Mouse (Mus musculus): ENCODE measurements at regions not wholly inside any gene's neighbourhood (a gene's known extent, or its start where the extent isn't known, plus 50 kb on each side); places are given as distances from the start of the nearest gene placed in this dataset.

DNA sequence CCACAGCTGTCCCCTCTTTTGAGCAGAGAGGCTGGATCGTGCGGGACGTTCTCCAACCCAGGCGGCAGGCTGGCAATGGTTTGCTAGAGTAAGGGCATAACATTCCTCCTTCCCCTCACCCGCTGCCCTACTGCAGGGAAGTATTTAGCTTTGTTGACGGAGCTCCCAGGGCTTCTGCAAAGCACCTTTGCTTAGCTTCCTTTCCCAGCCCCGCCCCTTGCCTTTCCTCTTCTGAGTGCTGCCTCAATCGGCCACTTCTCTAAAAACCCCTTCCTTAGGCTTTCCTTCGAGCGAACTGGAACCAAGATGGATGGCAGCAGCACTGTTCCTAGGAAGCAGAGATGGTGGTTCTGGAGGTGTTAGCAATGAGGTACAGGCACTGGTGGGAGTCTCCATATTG is 183.2 kb upstream of the Adgrl2 start:
- peak; percentile 68 for ATAC-seq (ENCODE audit: low TSS enrichment)

DNA sequence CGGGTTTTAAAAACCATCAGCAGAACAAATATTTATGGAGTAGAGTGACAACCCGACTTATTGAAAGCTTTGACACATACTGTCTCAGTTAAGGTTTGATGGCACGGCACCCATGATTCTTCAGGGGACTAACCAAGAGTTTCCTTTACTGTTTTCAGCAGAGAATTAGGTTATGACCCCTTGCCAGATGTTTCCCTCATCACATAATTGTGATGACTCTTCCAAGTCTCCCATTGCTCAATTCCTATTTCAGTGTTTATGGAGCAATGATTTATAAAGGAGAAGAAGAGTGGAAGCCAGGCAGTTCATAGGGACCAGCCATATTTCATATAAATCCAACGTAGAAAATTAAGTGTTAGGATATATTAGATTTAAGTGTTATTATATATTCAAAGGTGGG is 181.4 kb upstream of the Adgrl2 start:
- no peak for ATAC-seq (ENCODE audit: low TSS enrichment)

- ATAC-seq (ENCODE audit: low TSS enrichment), result no peak
These were observed 179.8 kb upstream of the Adgrl2 start for GRCm38 (mm10) chr3:149170191-149170590.

DNA sequence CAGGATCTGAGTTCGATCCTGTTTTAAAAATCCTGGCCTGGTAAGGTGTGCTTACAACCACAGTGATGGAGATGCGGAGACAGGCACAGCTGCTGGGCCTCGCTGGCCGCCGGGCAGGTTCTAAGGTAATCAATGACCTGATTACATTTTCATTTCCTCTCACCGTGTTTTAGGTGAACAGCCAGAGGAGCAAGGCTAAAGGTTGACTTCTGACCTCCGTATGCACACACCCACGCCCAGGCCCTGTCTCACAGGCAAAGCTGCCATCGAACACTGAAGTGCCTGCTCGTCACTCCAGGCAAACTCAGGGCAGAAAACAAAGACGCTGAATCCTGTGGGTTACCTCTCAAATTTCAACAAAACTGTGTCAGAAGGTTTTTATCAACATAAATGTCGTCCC is 179.1 kb upstream of the Adgrl2 start:
- no peak for ATAC-seq (ENCODE audit: low TSS enrichment)

DNA sequence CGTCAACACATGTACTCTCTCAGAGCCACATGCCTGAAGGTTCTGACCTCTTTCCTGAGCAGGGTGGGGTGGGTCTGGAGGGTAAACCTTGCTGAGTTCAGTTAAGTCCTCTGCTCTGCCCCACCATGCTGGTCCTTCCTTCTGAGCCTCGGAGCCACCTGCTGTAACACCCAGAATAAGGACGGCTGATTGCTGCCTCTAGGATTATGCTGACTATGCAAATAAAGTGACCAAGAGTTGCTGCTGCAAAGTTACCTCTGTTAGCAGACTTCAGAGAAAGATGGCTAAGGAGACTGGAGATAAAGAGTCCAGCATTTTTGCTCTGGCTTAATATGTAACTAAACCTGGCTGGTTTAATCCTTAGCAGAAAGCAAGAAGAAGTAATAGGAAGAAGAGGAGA is 177.6 kb upstream of the Adgrl2 start:
- ATAC-seq (ENCODE audit: low TSS enrichment), result no peak

- no peak for ATAC-seq (ENCODE audit: low TSS enrichment)
These were observed 174.4 kb upstream of the Adgrl2 start for GRCm38 (mm10) chr3:149164804-149165203.

GRCm38 (mm10) chr3:149163591-149163990 is 173.2 kb upstream of the Adgrl2 start:
- no peak for ATAC-seq (ENCODE audit: low TSS enrichment)

- peak; percentile 76 for ATAC-seq (ENCODE audit: low TSS enrichment)
These were observed 170.5 kb upstream of the Adgrl2 start for GRCm38 (mm10) chr3:149160833-149161232.

DNA sequence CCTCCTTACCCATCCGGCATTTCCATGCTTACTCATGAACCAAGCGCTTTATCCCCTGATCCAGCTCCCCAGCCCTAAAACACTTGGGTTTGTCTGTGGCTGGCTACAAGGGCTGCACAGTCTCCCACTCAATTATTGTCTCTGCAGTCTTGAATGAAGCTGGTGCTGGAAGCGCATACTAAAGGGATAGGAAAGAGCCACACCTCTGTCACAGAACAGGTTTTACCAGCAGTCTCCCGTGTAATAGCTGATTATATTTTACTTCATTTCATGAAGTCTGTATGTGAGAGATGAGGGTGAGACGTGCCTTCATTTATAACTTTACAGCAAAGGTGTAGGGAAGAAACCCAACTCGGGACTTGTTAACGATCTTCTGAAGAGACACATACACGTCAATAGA is 167.0 kb upstream of the Adgrl2 start:
- no peak for ATAC-seq (ENCODE audit: low TSS enrichment)

GRCm38 (mm10) chr3:149152312-149152711 is 162.0 kb upstream of the Adgrl2 start:
- ATAC-seq (ENCODE audit: low TSS enrichment), result no peak

- ATAC-seq (ENCODE audit: low TSS enrichment), result no peak
These were observed 160.4 kb upstream of the Adgrl2 start for GRCm38 (mm10) chr3:149150796-149151195.

DNA sequence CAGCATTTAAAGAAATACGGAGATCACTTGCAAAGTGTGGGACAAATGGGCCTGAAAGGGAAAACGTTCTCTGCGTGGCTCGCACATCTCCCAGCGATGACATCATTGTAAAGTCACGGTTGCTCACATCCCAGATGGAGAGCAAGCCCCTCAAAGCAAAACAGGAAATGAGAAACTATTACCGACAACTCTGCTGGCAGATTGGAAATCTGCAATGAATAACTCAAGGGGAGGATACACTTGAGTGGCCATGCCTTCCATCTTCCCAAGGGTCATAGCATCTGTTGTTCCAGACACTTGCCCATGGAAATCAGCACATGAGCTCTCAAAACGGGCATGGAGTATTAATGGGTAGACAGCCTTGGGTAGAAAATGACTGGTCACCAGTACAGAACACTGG is 158.3 kb upstream of the Adgrl2 start:
- no peak for ATAC-seq (ENCODE audit: low TSS enrichment)

GRCm38 (mm10) chr3:149147916-149148315 is 157.6 kb upstream of the Adgrl2 start:
- no peak for ATAC-seq (ENCODE audit: low TSS enrichment)

DNA sequence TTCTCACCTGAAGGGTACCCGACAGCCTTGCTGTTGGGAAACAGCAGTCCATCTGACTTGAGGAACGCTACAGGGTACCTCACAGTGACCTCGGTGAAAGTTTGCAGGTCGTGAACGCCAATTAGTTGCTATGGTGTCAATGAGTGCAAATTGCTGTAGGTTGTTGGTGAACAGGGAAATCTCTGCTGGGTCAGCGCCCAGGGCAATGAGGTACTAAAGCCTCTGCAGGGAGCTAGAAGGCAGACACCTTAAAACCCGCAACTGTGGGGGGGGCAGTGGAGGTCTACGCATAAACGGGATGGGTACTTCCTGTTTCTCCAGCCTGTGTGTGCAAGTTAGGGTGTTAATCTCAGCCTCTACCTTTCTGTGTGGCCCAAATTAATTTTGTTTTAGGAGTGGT is 156.3 kb upstream of the Adgrl2 start:
- ATAC-seq (ENCODE audit: low TSS enrichment), result no peak

- ATAC-seq (ENCODE audit: low TSS enrichment), result no peak; the same call in 1 of the 2 replicates
These were observed 150.1 kb upstream of the Adgrl2 start for GRCm38 (mm10) chr3:149140461-149140860.

- ATAC-seq (ENCODE audit: low TSS enrichment), result no peak
These were observed 143.9 kb upstream of the Adgrl2 start for GRCm38 (mm10) chr3:149134028-149134938.

GRCm38 (mm10) chr3:149118806-149119205 is 128.5 kb upstream of the Adgrl2 start:
- ATAC-seq (ENCODE audit: low TSS enrichment), result no peak

- ATAC-seq (ENCODE audit: low TSS enrichment), result no peak
These were observed 127.3 kb upstream of the Adgrl2 start for GRCm38 (mm10) chr3:149117684-149118056.

DNA sequence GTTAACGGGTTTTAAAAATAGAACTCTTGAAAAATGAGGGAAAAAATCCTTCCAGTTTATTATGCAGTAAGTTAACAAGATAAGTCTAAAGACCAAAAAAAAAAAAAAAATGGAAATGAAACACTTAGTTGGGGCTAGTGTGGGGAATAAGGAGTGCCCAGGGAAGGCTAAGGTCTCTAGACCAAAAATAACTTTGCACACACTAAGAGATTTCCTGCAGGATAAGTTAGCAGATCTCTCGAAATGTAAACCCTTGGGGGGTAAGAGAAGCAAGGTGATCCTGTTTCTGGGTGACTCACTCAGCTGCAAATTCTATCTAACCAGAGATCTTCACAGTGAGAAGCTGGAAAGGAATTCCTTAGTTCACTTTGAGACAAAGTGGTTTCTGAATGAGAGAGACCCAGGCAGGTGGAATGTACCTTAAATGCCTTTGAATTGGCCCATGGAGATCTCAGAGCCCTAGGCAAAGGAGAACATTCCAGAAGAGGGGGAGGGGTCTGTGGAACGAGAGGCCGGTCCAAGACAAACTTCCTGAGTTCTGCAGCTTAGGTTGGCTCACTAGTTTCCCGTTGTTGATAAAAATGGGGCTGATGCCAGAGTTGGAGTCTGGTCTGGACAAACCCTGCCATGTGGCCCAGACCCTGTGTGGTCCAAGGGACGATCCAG is 126.8 kb upstream of the Adgrl2 start:
- no peak for ATAC-seq (ENCODE audit: low TSS enrichment)

- no peak for ATAC-seq (ENCODE audit: low TSS enrichment)
These were observed 126.2 kb upstream of the Adgrl2 start for GRCm38 (mm10) chr3:149116604-149117003.

DNA sequence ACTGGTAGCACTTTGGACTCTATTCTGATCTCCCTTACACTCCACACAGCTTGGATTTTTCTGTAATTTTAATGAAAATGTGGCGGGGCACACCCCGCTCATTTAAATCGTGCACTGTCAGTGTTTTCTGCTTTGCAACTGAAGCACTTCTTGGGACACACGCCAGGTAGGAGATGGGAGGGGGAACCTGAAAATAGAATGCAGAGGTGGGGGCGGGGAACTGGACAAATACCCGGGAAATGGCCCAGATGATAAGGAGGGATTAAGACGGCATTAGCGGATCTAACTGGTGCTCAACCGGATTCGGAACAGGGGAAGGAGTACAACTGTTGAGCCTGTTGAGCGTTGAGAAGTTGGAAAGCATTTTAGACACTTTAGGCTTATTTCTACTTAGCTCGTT is 125.5 kb upstream of the Adgrl2 start:
- ATAC-seq (ENCODE audit: low TSS enrichment), result 0 out of 2 replicates have a peak, but pooled peaks have one; percentile 26

GRCm38 (mm10) chr3:149112878-149113277 is 122.5 kb upstream of the Adgrl2 start:
- no peak for ATAC-seq (ENCODE audit: low TSS enrichment)
